Mouse (Mus musculus): ENCODE results near the gene Hist1h1d. TPM values are rescaled to one million over a fixed set of nuclear protein-coding genes. Genes with fewer than 3 reads are reported as not detected.
"Not testable (repeated sequence)": the region's sequence is repeated elsewhere in the genome, so short reads cannot be mapped to it uniquely, and the experiment has no call there.

The Hist1h1d gene
- polyA plus RNA-seq, 1 experiment from 2014 or later, result 0.79 TPM

- peak within 1 kb of the TSS; percentile 72 for H3K4me2 ChIP-seq (ENCODE audit: low read depth, low read length)
- ATAC-seq (ENCODE audit: low read depth), result peak; percentile 55
- peak within 1 kb of the TSS; percentile 75 for H3K9ac ChIP-seq (ENCODE audit: low read length)
- H3K36me3 ChIP-seq (ENCODE audit: control insufficient read depth, insufficient read depth, low read length), result no peaks in the 10 kb centered on the region
- H3K9me3 ChIP-seq (ENCODE audit: control insufficient read depth, low read length), result no peaks in the 10 kb centered on the region
- no peaks in the 10 kb centered on the region for H3K27me3 ChIP-seq (ENCODE audit: control insufficient read depth, insufficient read depth, low read depth, low read length)
- peaks cover 6% of the 10 kb centered on the region; the same call in 1 of the 2 replicates for H3K4me1 ChIP-seq (replicated peaks; ENCODE audit: control insufficient read depth, insufficient read depth, low read length)
- H3K4me3 ChIP-seq (ENCODE audit: low read length), result peak within 1 kb of the TSS; percentile 58
- WGBS, result under 1% methylated on average over 18 of the region's 18 CpGs
- peak within 1 kb of the TSS; percentile 91 for H3K27ac ChIP-seq (ENCODE audit: low read length)
Observed at GRCm38 (mm10) chr13:23575271-23575851, 22.3 kb downstream of the Hist1h1d start, which contains the start of gene Hist1h3d. Gene Hist1h3d, plus strand, starts transcription at chr13:23575763.

- ATAC-seq (ENCODE audit: low read depth); H3K27me3 ChIP-seq (ENCODE audit: control insufficient read depth, insufficient read depth, low read depth, low read length); H3K4me1 ChIP-seq (replicated peaks; ENCODE audit: control insufficient read depth, insufficient read depth, low read length); H3K36me3 ChIP-seq (ENCODE audit: control insufficient read depth, insufficient read depth, low read length); H3K9me3 ChIP-seq (ENCODE audit: control insufficient read depth, low read length): not testable (repeated sequence)
- Histone ChIP-seq H3K27ac (ENCODE audit: low read length) (peak overlapping the region; percentile 80), H3K4me3 (ENCODE audit: low read length) (peak overlapping the region; percentile 58), H3K4me2 (ENCODE audit: low read depth, low read length) (peak overlapping the region; percentile 72), H3K9ac (ENCODE audit: low read length) (peak overlapping the region; percentile 75)
- 1% methylated on average over 8 of the region's 40 CpGs for WGBS
Observed at GRCm38 (mm10) chr13:23575864-23576313, 22.8 kb downstream of the Hist1h1d start.

- Histone ChIP-seq H3K4me3 (ENCODE audit: low read length) (peak overlapping the region; percentile 58), H3K9me3 (ENCODE audit: control insufficient read depth, low read length) (no peaks in the 10 kb centered on the region), H3K27ac (ENCODE audit: low read length) (peak overlapping the region; percentile 80), H3K4me1 (replicated peaks; ENCODE audit: control insufficient read depth, insufficient read depth, low read length) (peaks cover 10% of the 10 kb centered on the region), H3K4me2 (ENCODE audit: low read depth, low read length) (peak overlapping the region; percentile 72), H3K9ac (ENCODE audit: low read length) (peak overlapping the region; percentile 75), H3K36me3 (ENCODE audit: control insufficient read depth, insufficient read depth, low read length) (no peaks in the 10 kb centered on the region), H3K27me3 (ENCODE audit: control insufficient read depth, insufficient read depth, low read depth, low read length) (no peaks in the 10 kb centered on the region)
- ATAC-seq (ENCODE audit: low read depth), result no peak
- 3% methylated on average over 7 of the region's 7 CpGs for WGBS
Observed at GRCm38 (mm10) chr13:23576351-23576881, 23.4 kb downstream of the Hist1h1d start.

GRCm38 (mm10) chr13:23576906-23577639 lies 24.0 kb downstream of the Hist1h1d start:
- H3K4me3 ChIP-seq (ENCODE audit: low read length), result peak overlapping the region; percentile 58
- H3K4me1 ChIP-seq (replicated peaks; ENCODE audit: control insufficient read depth, insufficient read depth, low read length), result peaks cover 13% of the 10 kb centered on the region
- 18% methylated on average over 6 of the region's 6 CpGs for WGBS
- peak overlapping the region; percentile 72 for H3K4me2 ChIP-seq (ENCODE audit: low read depth, low read length)
- H3K36me3 ChIP-seq (ENCODE audit: control insufficient read depth, insufficient read depth, low read length), result no peaks in the 10 kb centered on the region
- peak overlapping the region; percentile 75 for H3K9ac ChIP-seq (ENCODE audit: low read length)
- H3K27me3 ChIP-seq (ENCODE audit: control insufficient read depth, insufficient read depth, low read depth, low read length), result no peaks in the 10 kb centered on the region
- ATAC-seq (ENCODE audit: low read depth), result no peak
- H3K27ac ChIP-seq (ENCODE audit: low read length), result peak overlapping the region; percentile 80
- no peaks in the 10 kb centered on the region for H3K9me3 ChIP-seq (ENCODE audit: control insufficient read depth, low read length)

GRCm38 (mm10) chr13:23577835-23578234 lies 24.8 kb downstream of the Hist1h1d start:
- H3K27ac ChIP-seq (ENCODE audit: low read length), result no peak overlapping the region

GRCm38 (mm10) chr13:23581408-23582218 lies 28.6 kb downstream of the Hist1h1d start, which contains the start of gene Hist1h4d:
Gene Hist1h4d, plus strand, starts transcription at chr13:23581598.
- peaks cover 29% of the 10 kb centered on the region for H3K4me1 ChIP-seq (replicated peaks; ENCODE audit: control insufficient read depth, insufficient read depth, low read length)
- H3K27me3 ChIP-seq (ENCODE audit: control insufficient read depth, insufficient read depth, low read depth, low read length), result no peaks in the 10 kb centered on the region
- peak within 1 kb of the TSS; percentile 86 for H3K4me2 ChIP-seq (ENCODE audit: low read depth, low read length)
- H3K27ac ChIP-seq (ENCODE audit: low read length), result peak within 1 kb of the TSS; percentile 94
- H3K9me3 ChIP-seq (ENCODE audit: control insufficient read depth, low read length), result no peaks in the 10 kb centered on the region
- peak; percentile 89 for ATAC-seq (ENCODE audit: low read depth)
- peak within 1 kb of the TSS; percentile 65 for H3K4me3 ChIP-seq (ENCODE audit: low read length)
- peak within 1 kb of the TSS; percentile 77 for H3K9ac ChIP-seq (ENCODE audit: low read length)
- under 1% methylated on average over 41 of the region's 43 CpGs for WGBS
- H3K36me3 ChIP-seq (ENCODE audit: control insufficient read depth, insufficient read depth, low read length), result no peaks in the 10 kb centered on the region

More at GRCm38 (mm10) chr13:23577835-23578234, 24.8 kb downstream of the Hist1h1d start:
- Histone ChIP-seq H3K36me3 (ENCODE audit: control insufficient read depth, insufficient read depth, low read length) (no peaks in the 10 kb centered on the region), H3K9me3 (ENCODE audit: control insufficient read depth, low read length) (no peaks in the 10 kb centered on the region), H3K4me3 (ENCODE audit: low read length) (no peak overlapping the region), H3K4me2 (ENCODE audit: low read depth, low read length) (no peak overlapping the region; the same call in 1 of the 2 replicates), H3K4me1 (replicated peaks; ENCODE audit: control insufficient read depth, insufficient read depth, low read length) (peaks cover 17% of the 10 kb centered on the region), H3K9ac (ENCODE audit: low read length) (no peak overlapping the region), H3K27me3 (ENCODE audit: control insufficient read depth, insufficient read depth, low read depth, low read length) (no peaks in the 10 kb centered on the region)
- no peak for ATAC-seq (ENCODE audit: low read depth)
- 79% methylated on average over 1 of the region's 1 CpGs for WGBS

- ATAC-seq (ENCODE audit: low read depth), result no peak
- WGBS, result 6% methylated on average over 6 of the region's 6 CpGs
Observed at GRCm38 (mm10) chr13:23582219-23583056, 29.4 kb downstream of the Hist1h1d start.

GRCm38 (mm10) chr13:23583387-23584068 lies 30.5 kb downstream of the Hist1h1d start:
- ATAC-seq (ENCODE audit: low read depth), result no peak
- Histone ChIP-seq H3K27ac (ENCODE audit: low read length) (peak overlapping the region; percentile 94), H3K9ac (ENCODE audit: low read length) (0 out of 2 replicates have a peak overlapping the region, but pooled peaks have one; percentile 26), H3K27me3 (ENCODE audit: control insufficient read depth, insufficient read depth, low read depth, low read length) (no peaks in the 10 kb centered on the region), H3K4me1 (replicated peaks; ENCODE audit: control insufficient read depth, insufficient read depth, low read length) (peaks cover 26% of the 10 kb centered on the region), H3K4me3 (ENCODE audit: low read length) (no peak overlapping the region), H3K9me3 (ENCODE audit: control insufficient read depth, low read length) (no peaks in the 10 kb centered on the region), H3K36me3 (ENCODE audit: control insufficient read depth, insufficient read depth, low read length) (no peaks in the 10 kb centered on the region), H3K4me2 (ENCODE audit: low read depth, low read length) (no peak overlapping the region; the same call in 1 of the 2 replicates)

More at GRCm38 (mm10) chr13:23582219-23583056, 29.4 kb downstream of the Hist1h1d start:
- Histone ChIP-seq H3K27me3 (ENCODE audit: control insufficient read depth, insufficient read depth, low read depth, low read length) (no peaks in the 10 kb centered on the region), H3K4me3 (ENCODE audit: low read length) (peak overlapping the region; percentile 65), H3K36me3 (ENCODE audit: control insufficient read depth, insufficient read depth, low read length) (no peaks in the 10 kb centered on the region), H3K9me3 (ENCODE audit: control insufficient read depth, low read length) (no peaks in the 10 kb centered on the region), H3K9ac (ENCODE audit: low read length) (peak overlapping the region; percentile 77), H3K4me2 (ENCODE audit: low read depth, low read length) (peak overlapping the region; percentile 86), H3K4me1 (replicated peaks; ENCODE audit: control insufficient read depth, insufficient read depth, low read length) (peaks cover 26% of the 10 kb centered on the region), H3K27ac (ENCODE audit: low read length) (peak overlapping the region; percentile 94)
